Mouse (Mus musculus): ENCODE data around the gene Neurod4.

DNA sequence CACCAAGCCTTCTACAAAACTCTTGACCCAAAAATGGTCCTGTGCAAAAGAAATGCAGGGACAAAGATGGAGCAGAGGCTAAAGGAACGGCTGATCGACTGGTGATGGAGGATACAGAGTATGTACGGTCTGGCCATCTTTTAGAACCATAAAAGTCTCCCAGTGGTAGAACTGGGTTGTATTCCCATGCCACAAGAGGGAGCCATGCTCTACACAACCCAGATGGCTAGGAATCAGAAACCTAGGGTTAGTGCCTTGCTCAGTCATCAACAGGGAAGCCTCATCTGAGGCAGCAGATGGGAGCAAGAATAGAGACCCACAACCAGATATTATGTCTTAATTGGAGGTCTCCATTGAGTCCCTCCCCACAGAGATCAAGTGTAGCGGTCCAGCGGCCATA, 50.5 kb downstream of the Neurod4 start:
- TF ChIP-seq POLR2A (IDR thresholded peaks at IDR 0.05; ENCODE audit: low read depth, low read length) (no peak), USF1 (IDR thresholded peaks at IDR 0.05; ENCODE audit: low read depth, low read length) (no peak), PAX5 (IDR thresholded peaks at IDR 0.05; ENCODE audit: low read length) (no peak), CTCF (conservative IDR thresholded peaks at IDR 0.05 in 1 of 2, IDR thresholded peaks at IDR 0.05 in 1 of 2; ENCODE audit: low read depth in 2 of 2, low read length in 2 of 2) (peak; percentile 23 to 75; a peak in 3 of 4 replicates), TCF12 (IDR thresholded peaks at IDR 0.05; ENCODE audit: low read depth, low read length) (no peak), RAD21 (IDR thresholded peaks at IDR 0.05; ENCODE audit: low read depth, low read length) (peak; percentile 76)

All from CH12.LX (cell line).